Mouse (Mus musculus): ENCODE data around the gene Crim1.

DNA sequence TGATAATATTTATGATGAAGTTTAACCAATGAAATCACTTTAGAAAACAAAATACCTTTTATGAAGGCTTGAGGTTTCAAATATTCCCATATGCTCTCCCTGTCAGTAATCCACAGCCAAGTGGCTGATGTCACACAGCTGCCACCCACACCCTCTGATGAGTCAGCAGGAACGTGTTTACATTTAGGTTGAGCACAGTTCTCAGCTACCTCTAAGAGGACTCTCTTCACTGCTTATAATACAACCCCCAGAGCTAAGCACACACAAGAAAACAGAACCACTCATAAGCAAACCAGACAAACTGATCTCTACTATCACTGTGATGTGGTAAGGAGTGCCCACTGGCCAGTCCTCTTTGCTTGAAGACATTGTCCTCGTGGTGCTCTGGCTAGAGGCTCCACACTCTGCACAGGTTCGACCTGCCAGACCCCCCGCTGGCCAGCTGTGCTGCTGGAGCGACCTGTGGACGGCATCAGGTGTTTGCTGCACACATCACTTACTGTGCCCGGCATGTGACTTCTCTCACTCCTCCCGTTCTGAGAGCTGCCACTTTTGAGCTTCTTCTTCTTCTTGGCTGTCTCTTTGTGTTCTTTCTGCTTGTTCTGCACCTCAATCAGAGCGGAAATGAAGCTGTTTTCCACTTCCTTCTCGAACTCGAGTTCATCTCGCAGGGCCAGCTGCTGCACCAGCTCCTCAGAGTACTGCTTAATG is 200.2 kb downstream of the Crim1 start:
- TF ChIP-seq MAFK (IDR thresholded peaks at IDR 0.05; ENCODE audit: insufficient read depth, low read depth, low read length) (0 out of 2 replicates have a peak, but pooled peaks have one; percentile 24), ZC3H11A (IDR thresholded peaks at IDR 0.05; ENCODE audit: borderline replicate concordance, low read depth, low read length) (no peak), CHD2 (IDR thresholded peaks at IDR 0.05; ENCODE audit: low read depth, low read length) (no peak), ZNF384 (IDR thresholded peaks at IDR 0.05; ENCODE audit: low read depth, low read length) (no peak), HCFC1 (IDR thresholded peaks at IDR 0.05; ENCODE audit: borderline replicate concordance, insufficient read depth, low read length) (no peak)
